Mouse (Mus musculus): Measurements from ENCODE around the gene Tmprss2. TPM values are rescaled to one million over a fixed set of nuclear protein-coding genes. Genes with fewer than 3 reads are reported as not detected.
"Not testable (repeated sequence)": the region's sequence is repeated elsewhere in the genome, so short reads cannot be mapped to it uniquely, and the experiment has no call there.

Tmprss2 gene
- polyA plus RNA-seq, 1 experiment from 2014 or later: 26.0 TPM

DNA sequence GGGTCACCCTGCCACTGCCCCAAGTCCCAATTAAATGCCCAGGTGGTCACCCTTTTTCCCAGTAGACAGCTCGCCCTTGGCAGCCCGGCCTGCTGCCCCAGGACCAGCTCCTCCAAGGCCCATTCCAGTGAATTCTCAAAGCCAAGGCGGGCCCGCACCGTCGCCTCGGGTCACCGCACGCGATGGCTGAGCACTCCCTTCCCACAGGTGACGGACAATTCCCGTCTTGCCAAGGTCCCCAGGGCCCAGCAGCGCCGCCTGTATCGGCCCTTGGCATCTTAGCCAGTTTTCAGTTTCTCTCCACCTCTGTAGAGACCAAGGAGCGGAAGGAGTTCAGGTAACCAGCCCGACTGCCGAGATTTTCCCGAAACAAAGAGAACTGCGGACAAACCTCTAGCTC is 749 bp downstream of the Tmprss2 start:
- WGBS: 5% methylated on average over 20 of the region's 20 CpGs
- Histone ChIP-seq H3K4me2 (replicated peaks) (peak overlapping the region; percentile 82), H3K9ac (peak overlapping the region; percentile 54), H3K4me1 (replicated peaks) (0 out of 2 replicates have a peak, but pooled peaks cover 12% of the 10 kb centered on the region), H3K36me3 (no peaks in the 10 kb centered on the region), H3K27ac (no peak overlapping the region; the same call in 1 of the 2 replicates), H3K27me3 (replicated peaks) (peaks cover 30% of the 10 kb centered on the region), H3K9me3 (no peaks in the 10 kb centered on the region), H3K4me3 (replicated peaks) (peak overlapping the region; percentile 43)
- ATAC-seq: peak; percentile 1; the same call in 1 of the 2 replicates

GRCm38 (mm10) chr16:97609676-97610075 is 1.3 kb downstream of the Tmprss2 start:
- no peaks in the 10 kb centered on the region for H3K9me3 ChIP-seq
- peak overlapping the region; percentile 43 for H3K4me3 ChIP-seq (replicated peaks)
- peak overlapping the region; percentile 82 for H3K4me2 ChIP-seq (replicated peaks)
- WGBS: 71% methylated on average over 2 of the region's 2 CpGs
- ATAC-seq: no peak
- no peaks in the 10 kb centered on the region for H3K36me3 ChIP-seq
- no peak overlapping the region for H3K9ac ChIP-seq
- H3K27ac ChIP-seq: no peak overlapping the region
- H3K4me1 ChIP-seq (replicated peaks): 0 out of 2 replicates have a peak, but pooled peaks cover 12% of the 10 kb centered on the region
- H3K27me3 ChIP-seq (replicated peaks): peaks cover 30% of the 10 kb centered on the region

DNA sequence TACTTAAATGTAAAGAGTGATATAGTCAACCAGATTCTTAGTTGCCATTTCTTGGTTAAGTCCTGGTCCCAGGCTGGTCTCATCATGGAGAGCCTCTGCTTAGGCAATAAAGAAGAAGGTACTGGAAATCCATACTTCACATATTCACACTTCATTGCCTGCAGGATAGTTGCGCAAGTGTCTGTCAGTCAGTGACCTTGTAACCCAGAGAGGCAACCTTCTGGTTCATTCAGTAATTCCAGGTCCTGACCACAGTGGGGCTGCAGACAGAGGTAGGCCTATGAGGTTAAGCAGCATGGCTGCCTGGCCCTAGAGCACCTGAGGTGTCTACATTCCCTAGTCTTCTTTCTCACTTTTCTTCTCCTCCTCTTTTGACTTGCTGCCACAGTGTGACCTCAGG is 3.0 kb downstream of the Tmprss2 start:
- WGBS: 92% methylated on average over 1 of the region's 1 CpGs
- Histone ChIP-seq H3K9me3 (no peaks in the 10 kb centered on the region), H3K4me3 (replicated peaks) (no peak overlapping the region), H3K4me2 (replicated peaks) (no peak overlapping the region), H3K27ac (no peak overlapping the region), H3K9ac (no peak overlapping the region), H3K4me1 (replicated peaks) (0 out of 2 replicates have a peak, but pooled peaks cover 12% of the 10 kb centered on the region), H3K36me3 (no peaks in the 10 kb centered on the region), H3K27me3 (replicated peaks) (peaks cover 30% of the 10 kb centered on the region)
- ATAC-seq: no peak

- Histone ChIP-seq H3K4me2 (replicated peaks) (peak overlapping the region; percentile 32), H3K36me3 (no peaks in the 10 kb centered on the region), H3K27ac (no peak overlapping the region), H3K27me3 (replicated peaks) (peaks cover 24% of the 10 kb centered on the region), H3K9ac (no peak overlapping the region), H3K4me1 (replicated peaks) (0 out of 2 replicates have a peak, but pooled peaks cover 12% of the 10 kb centered on the region), H3K9me3 (no peaks in the 10 kb centered on the region), H3K4me3 (replicated peaks) (no peak overlapping the region)
- peak; percentile 30 for ATAC-seq
- 66% methylated on average over 2 of the region's 2 CpGs for WGBS
These were observed 4.2 kb downstream of the Tmprss2 start for GRCm38 (mm10) chr16:97606829-97607228.

GRCm38 (mm10) chr16:97605957-97606721 is 4.9 kb downstream of the Tmprss2 start:
- no peaks in the 10 kb centered on the region for H3K36me3 ChIP-seq
- peak overlapping the region; percentile 32 for H3K4me2 ChIP-seq (replicated peaks)
- H3K27ac ChIP-seq: peak overlapping the region; percentile 57; the same call in 1 of the 2 replicates
- H3K9ac ChIP-seq: no peak overlapping the region
- H3K4me3 ChIP-seq (replicated peaks): no peak overlapping the region
- 57% methylated on average over 9 of the region's 9 CpGs for WGBS
- ATAC-seq: peak; percentile 85
- 0 out of 2 replicates have a peak, but pooled peaks cover 8% of the 10 kb centered on the region for H3K4me1 ChIP-seq (replicated peaks)
- no peaks in the 10 kb centered on the region for H3K9me3 ChIP-seq
- peaks cover 19% of the 10 kb centered on the region for H3K27me3 ChIP-seq (replicated peaks)

DNA sequence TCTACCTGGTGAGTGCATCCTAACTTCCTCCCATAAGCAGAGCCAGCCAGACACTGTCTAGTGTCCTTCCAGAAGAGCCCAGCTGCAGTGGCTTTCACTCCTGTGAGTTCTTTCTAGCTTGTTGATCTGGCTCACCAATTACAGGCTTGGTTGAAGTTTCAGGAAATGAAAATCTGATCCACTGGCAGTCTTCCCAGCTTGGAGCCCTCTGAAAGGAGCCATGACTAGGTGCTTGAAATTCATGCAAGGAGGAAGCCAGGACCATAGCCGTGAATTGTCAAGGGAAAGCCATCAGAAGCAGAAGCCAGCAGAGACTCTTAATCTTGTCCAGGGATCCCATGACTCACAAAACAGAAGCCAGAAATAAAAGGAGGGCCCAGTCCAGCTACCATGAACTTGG is 8.7 kb downstream of the Tmprss2 start:
- no peaks in the 10 kb centered on the region for H3K36me3 ChIP-seq
- no peak overlapping the region for H3K4me3 ChIP-seq (replicated peaks)
- no peak overlapping the region for H3K9ac ChIP-seq
- no peaks in the 10 kb centered on the region for H3K4me1 ChIP-seq (replicated peaks)
- H3K4me2 ChIP-seq (replicated peaks): no peak overlapping the region
- no peak for ATAC-seq
- H3K27me3 ChIP-seq (replicated peaks): no peaks in the 10 kb centered on the region
- WGBS: 64% methylated on average over 1 of the region's 1 CpGs
- H3K9me3 ChIP-seq: no peaks in the 10 kb centered on the region
- H3K27ac ChIP-seq: no peak overlapping the region

- Histone ChIP-seq H3K4me1 (replicated peaks) (no peaks in the 10 kb centered on the region), H3K27ac (no peak overlapping the region), H3K4me3 (replicated peaks) (no peak overlapping the region), H3K27me3 (replicated peaks) (no peaks in the 10 kb centered on the region), H3K36me3 (no peaks in the 10 kb centered on the region), H3K9ac (no peak overlapping the region), H3K9me3 (no peaks in the 10 kb centered on the region), H3K4me2 (replicated peaks) (no peak overlapping the region)
- WGBS: 71% methylated on average over 2 of the region's 2 CpGs
- ATAC-seq: no peak
These were observed 10.4 kb downstream of the Tmprss2 start for GRCm38 (mm10) chr16:97600591-97600990.

DNA sequence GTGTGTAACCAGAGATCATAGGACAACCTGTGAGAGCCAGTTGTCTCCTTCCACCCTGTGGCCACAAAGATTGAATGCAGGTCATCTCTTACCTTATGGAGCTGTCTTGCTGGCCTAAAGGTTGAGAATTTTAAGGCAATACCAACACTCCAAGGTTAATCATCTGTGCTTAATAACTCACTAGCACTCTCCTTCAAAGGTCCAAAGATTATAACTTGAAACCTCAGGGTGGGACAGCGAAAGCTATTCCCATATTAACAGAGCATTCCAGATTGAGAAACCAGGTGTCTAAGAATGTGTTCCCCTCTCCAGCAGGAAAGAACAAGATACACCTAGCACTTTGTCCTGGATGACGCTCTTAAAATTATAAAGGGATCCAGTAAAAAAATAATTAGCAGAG is 12.9 kb downstream of the Tmprss2 start:
- H3K4me1 ChIP-seq (replicated peaks): no peaks in the 10 kb centered on the region
- H3K27me3 ChIP-seq (replicated peaks): no peaks in the 10 kb centered on the region
- H3K9ac ChIP-seq: no peak overlapping the region
- H3K9me3 ChIP-seq: no peaks in the 10 kb centered on the region
- H3K36me3 ChIP-seq: no peaks in the 10 kb centered on the region
- no peak overlapping the region for H3K27ac ChIP-seq
- H3K4me3 ChIP-seq (replicated peaks): no peak overlapping the region
- WGBS: 78% methylated on average over 2 of the region's 2 CpGs
- no peak overlapping the region for H3K4me2 ChIP-seq (replicated peaks)
- no peak for ATAC-seq

DNA sequence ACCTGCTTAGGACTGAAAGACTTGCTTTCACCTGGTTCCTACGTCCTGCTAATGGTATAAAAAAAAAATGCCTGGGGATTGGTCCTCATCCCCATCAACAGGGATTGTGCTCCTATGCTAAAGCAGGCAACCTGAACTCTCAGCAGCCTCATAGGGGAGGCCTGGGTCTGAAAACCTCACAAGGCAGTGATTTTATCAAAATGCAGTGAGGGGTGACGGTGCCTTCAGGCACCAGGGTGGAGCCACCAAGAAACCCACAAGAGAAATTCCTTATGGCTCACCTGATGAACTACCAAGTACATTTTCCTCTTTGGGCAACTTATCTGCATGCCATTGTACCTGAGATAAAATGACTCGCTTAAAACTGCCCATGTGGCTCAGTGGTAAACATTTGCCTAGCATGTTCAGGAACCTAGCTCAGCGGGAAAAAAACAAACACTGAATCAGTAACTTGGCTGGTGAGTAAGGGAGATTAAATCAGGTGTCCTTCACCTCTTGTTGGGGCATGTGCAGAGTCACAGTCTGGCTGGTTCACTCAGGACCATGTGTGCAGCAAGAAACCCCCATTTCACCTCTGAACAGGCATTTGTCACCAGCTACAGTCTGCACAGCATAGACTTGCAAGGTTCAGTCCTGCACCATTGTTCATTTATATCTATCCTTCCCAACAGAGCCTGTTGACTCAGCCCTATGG is 17.0 kb downstream of the Tmprss2 start:
- Histone ChIP-seq H3K36me3 (no peaks in the 10 kb centered on the region), H3K9ac (no peak overlapping the region), H3K9me3 (no peaks in the 10 kb centered on the region), H3K4me1 (replicated peaks) (no peaks in the 10 kb centered on the region), H3K27me3 (replicated peaks) (no peaks in the 10 kb centered on the region), H3K27ac (no peak overlapping the region), H3K4me3 (replicated peaks) (no peak overlapping the region), H3K4me2 (replicated peaks) (no peak overlapping the region)
- ATAC-seq: peak; percentile 68
- WGBS: 56% methylated on average over 4 of the region's 4 CpGs

DNA sequence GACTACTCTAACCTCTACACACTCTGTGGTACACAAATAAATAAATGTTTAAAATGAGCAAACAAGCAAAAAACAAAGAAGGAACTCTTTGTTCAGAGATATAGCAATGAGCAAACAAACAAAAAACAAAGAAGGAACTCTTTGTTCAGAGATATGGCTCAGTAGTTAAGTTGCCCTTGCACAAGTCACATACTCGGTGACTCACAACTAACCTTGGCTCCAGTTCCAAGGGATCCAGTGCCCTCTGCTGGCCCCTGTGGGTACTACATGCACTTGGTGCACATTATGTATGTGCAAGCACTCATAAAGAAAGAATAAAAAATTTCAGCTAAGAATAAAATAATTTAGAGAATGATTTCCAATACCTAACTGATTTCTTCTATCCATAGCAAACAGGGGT is 17.9 kb downstream of the Tmprss2 start:
- 0 out of 2 replicates have a peak, but pooled peaks have one; percentile 52 for ATAC-seq
- Histone ChIP-seq H3K9ac (no peak overlapping the region), H3K27me3 (replicated peaks) (no peaks in the 10 kb centered on the region), H3K4me1 (replicated peaks) (no peaks in the 10 kb centered on the region), H3K4me2 (replicated peaks) (no peak overlapping the region), H3K36me3 (no peaks in the 10 kb centered on the region), H3K9me3 (no peaks in the 10 kb centered on the region), H3K27ac (no peak overlapping the region), H3K4me3 (replicated peaks) (no peak overlapping the region)
- WGBS: 32% methylated on average over 1 of the region's 1 CpGs

- 78% methylated on average over 2 of the region's 2 CpGs for WGBS
- Histone ChIP-seq H3K9me3 (no peaks in the 10 kb centered on the region), H3K27me3 (replicated peaks) (no peaks in the 10 kb centered on the region), H3K36me3 (no peaks in the 10 kb centered on the region), H3K9ac (no peak overlapping the region), H3K4me3 (replicated peaks) (no peak overlapping the region), H3K4me2 (replicated peaks) (no peak overlapping the region), H3K27ac (no peak overlapping the region), H3K4me1 (replicated peaks) (no peaks in the 10 kb centered on the region)
- ATAC-seq: peak; percentile 29; the same call in 1 of the 2 replicates
These were observed 19.5 kb downstream of the Tmprss2 start for GRCm38 (mm10) chr16:97591512-97591911.

- not testable (repeated sequence) for H3K27ac ChIP-seq; ATAC-seq; H3K36me3 ChIP-seq; H3K9me3 ChIP-seq; H3K4me1 ChIP-seq (replicated peaks); H3K4me3 ChIP-seq (replicated peaks); H3K9ac ChIP-seq; H3K27me3 ChIP-seq (replicated peaks); H3K4me2 ChIP-seq (replicated peaks)
- whole genome bisulfite sequencing: 86% methylated on average over 1 of the region's 1 CpGs
These were observed 28.1 kb downstream of the Tmprss2 start for GRCm38 (mm10) chr16:97582876-97583275.
